Mouse (Mus musculus): ENCODE measurements at regions not wholly inside any gene's neighbourhood (a gene's known extent, or its start where the extent isn't known, plus 50 kb on each side); places are given as distances from the start of the nearest gene placed in this dataset.

DNA sequence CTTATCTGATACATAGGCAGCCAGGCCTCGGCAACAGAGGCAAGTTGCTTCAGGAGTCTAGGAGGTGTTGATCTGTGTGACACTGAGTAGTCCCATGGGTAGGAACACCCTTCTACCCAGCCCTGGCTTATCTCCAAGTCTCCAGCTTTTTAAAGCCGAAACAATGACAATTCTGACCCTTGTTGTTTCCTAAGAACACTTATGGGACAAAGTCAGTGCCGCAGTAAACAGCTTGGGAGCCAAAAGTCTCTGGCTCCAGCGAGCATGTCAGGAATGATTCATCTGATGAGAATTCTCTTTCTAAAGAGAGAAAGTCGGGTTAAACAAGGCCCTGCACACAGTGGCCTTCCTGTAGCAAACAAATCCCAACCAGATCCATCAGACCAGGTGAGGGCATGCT is 234.0 kb upstream of the Zfp637 start:
- peak in 1 of 2 experiments; percentile 63 for DNase-seq (ENCODE audit: inconsistent age in 2 of 2, low spot score in 1 of 2)

DNA sequence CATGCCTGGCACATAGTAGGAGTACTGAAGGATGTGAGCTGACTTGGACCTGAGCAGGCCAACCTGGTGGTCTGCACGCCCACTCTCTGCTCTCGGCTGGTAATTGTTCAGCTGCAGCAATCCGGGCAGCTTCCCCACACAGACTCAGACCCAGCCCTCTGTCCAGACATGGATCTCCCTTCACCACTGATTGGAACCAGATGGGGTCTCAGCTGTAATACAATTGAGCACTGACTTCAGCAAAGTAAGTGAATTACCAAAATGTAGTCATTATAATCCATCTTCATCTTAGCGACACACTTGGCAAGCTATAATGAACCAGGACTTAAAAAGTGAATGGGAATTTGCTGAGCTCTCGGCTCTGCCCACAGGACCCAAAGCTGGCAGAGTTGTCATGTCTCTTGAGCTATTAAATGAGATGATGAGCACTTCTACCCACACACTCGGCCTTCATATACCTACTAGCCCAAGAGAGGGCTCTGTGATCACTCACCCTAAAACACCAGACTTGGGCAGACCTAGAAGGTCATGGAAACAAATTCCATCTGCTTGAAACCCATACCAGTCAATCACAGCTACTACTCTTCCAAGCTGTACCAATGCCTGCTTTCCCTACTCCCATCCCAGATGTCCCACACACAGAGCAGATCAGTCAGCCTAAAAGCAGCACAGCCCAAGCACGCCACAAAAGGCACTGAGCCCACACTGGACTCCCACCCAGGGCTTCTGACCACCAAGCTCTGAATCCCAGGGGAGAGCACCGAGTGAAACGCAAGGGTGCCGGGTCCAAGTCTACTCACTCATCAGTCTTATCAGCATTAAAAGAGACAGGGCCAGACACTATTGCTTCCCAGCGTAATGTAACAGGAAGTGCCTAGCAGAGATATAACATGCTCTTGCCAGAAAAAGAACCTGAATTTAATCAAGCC is 231.2 kb upstream of the Zfp637 start:
- DNase-seq (ENCODE audit: inconsistent age in 2 of 2, low spot score in 1 of 2): no peak

- no peak for DNase-seq (ENCODE audit: inconsistent age in 2 of 2, low spot score in 1 of 2)
These were observed 229.7 kb upstream of the Zfp637 start for GRCm38 (mm10) chr6:117611281-117611680.

GRCm38 (mm10) chr6:117611965-117612364 is 229.0 kb upstream of the Zfp637 start:
- no peak for DNase-seq (ENCODE audit: inconsistent age in 2 of 2, low spot score in 1 of 2)

DNA sequence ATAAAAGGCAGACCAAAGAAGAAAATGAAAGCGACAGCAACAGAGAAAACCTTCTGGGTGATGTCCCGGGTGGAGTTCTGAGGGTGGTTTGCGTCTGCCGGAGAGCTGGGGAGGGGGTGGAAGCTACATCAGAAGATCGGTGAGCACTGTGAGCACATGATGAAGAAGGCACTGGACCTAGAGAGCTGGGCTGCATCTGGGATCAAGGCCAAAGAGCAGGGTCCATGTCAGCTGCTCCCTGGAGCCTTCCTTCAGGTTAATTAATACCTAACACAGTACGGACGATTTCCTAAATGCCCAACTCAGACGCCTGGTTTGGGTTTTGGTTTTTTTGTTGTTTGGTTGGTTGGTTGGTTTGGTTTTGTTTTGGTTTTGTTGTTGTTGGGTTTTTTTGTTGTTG is 228.6 kb upstream of the Zfp637 start:
- no peak for DNase-seq (ENCODE audit: inconsistent age in 2 of 2, low spot score in 1 of 2)

DNA sequence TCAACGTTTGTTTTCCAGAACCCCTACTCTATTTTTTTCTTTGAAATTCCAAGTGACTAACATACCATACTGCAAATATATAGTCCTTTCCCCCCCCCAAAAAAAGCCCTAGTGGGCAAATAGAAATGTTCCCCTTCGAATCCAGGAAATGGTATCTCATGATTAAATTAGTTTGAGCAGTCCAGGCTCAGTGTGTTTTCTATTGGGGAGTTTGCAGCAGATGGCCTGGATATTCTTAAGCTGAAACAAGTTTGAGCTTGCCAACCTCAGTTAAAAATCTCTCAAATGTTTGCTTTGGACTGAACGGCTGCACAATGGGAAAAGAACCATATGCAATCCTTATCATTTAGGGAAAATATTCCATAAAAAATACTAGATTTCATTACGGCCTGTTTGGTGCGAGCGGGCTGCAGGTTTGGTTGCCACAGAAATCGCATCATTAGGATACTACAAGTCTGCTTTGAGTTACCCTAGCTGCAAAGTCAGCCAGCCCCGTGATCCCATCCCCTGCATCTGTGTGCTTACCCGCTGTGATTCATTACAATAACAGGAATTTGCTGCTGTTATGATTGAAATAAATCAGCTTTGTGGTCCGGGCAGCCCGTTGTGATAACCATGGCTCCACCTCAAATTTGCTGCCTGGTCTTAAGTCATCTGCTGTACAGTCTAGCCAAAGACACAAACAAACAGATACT is 227.2 kb upstream of the Zfp637 start:
- no peak for DNase-seq (ENCODE audit: inconsistent age in 2 of 2, low spot score in 1 of 2)

DNA sequence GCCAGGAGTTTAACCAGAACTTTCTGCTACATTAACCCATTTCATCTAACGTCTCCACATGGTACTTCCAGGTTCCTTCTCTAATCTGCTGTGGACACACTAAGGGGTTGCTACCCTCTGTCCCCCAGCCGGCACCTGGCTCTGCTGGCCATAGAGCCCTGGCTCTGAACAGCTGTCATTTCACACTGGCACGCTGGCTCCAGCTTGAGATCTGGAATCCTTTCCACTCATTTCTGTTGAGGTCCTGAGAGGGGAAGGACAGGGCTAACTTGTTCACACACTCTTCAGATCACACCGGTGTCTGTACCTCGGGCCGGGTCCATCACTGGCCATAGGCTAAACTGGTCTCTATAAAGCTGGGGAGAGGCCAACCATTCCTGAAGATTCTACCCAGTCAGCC is 226.6 kb upstream of the Zfp637 start:
- no peak for DNase-seq (ENCODE audit: inconsistent age in 2 of 2, low spot score in 1 of 2)

GRCm38 (mm10) chr6:117617168-117617567 is 223.8 kb upstream of the Zfp637 start:
- DNase-seq (ENCODE audit: inconsistent age in 2 of 2, low spot score in 1 of 2): no peak

DNA sequence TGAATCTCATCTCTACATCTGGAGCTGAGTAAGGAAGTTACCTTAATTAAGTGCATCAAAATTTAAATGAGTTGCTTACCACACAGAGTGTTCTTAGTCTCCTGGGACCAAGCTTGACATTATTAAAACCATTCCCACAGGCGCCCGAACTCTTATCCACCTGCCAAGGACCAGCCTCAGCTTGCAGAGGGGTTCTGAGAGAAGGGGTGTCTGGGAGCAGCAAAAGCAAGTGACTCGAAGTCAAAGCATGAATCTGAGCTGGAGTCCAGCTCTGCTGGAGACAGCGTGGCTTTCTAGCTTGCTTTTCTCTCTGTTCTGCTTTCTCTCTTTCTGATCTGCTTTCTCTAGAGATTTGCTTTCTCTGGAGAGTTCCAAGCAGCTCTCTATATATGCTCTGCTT is 223.0 kb upstream of the Zfp637 start:
- no peak for DNase-seq (ENCODE audit: inconsistent age in 2 of 2, low spot score in 1 of 2)

- DNase-seq (ENCODE audit: inconsistent age in 2 of 2, low spot score in 1 of 2): no peak
These were observed 221.4 kb upstream of the Zfp637 start for GRCm38 (mm10) chr6:117619606-117620005.

- DNase-seq (ENCODE audit: inconsistent age in 2 of 2, low spot score in 1 of 2): no peak
These were observed 218.5 kb upstream of the Zfp637 start for GRCm38 (mm10) chr6:117622446-117622845.

GRCm38 (mm10) chr6:117622946-117623345 is 218.0 kb upstream of the Zfp637 start:
- no peak for DNase-seq (ENCODE audit: inconsistent age in 2 of 2, low spot score in 1 of 2)

GRCm38 (mm10) chr6:117625716-117626115 is 215.3 kb upstream of the Zfp637 start:
- DNase-seq (ENCODE audit: inconsistent age in 2 of 2, low spot score in 1 of 2): no peak

GRCm38 (mm10) chr6:117627461-117627860 is 213.5 kb upstream of the Zfp637 start:
- no peak for DNase-seq (ENCODE audit: inconsistent age in 2 of 2, low spot score in 1 of 2)

DNA sequence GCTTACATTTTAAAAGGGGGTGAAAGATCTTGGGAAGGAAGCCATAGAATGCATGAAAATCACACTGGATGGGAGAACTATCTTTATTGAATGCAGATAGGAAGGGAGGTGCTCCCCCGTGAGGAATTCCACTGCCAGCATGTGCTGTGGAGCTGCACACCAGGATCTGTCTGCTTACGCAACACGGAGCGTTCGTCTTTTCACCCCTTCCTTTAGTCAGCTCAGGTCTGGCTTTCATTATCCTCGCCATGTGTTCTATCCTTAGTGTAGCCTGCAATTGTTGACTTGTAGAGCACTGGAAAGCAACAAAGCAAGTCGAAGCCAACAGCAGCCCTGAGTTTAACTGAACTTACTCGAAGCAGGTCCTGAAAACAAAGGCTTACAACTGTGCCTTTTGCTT is 194.4 kb upstream of the Zfp637 start:
- peak in 1 of 2 experiments; percentile 38 for DNase-seq (ENCODE audit: inconsistent age in 2 of 2, low spot score in 1 of 2)

DNA sequence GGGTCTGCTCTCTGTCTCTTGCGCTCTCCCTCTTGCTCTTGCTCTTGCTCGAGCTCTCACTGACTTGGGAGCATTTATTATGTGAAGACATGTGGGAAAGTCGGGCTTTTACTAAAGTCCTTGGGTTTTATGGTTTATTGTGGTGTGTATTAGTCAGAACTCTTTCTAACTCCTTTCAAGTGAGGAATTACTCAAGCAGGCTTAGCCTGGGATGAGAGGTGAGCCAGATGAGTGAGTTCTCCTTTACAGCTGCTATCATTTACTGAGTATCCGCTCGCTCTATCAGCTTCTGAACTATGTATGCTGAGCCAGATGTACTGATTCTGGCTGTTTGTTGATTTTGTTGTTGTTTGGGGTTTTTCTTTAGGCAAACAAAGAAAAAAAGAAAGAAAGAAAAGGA is 190.4 kb upstream of the Zfp637 start:
- no peak for DNase-seq (ENCODE audit: inconsistent age in 2 of 2, low spot score in 1 of 2)

GRCm38 (mm10) chr6:117651551-117651950 is 189.4 kb upstream of the Zfp637 start:
- DNase-seq (ENCODE audit: inconsistent age in 2 of 2, low spot score in 1 of 2): no peak

DNA sequence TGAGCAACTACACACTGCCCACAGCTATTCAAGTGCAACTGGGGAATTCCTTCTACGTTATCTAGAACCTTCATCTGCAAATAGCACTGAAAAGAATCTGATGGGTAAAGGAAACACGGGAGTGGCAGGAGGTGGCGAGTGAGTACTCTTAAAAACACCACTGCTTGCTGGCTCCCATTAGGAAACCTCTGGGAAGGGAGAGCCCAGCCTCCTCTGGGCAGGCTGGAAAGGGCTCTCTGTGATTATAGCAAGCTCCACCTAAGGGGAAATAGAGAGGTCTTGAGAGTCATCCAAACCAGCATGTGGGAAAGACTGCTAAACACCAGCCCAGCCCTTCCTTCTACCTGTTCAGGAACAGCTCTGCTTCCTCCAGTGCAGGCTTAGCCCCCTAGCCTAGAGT is 189.0 kb upstream of the Zfp637 start:
- DNase-seq (ENCODE audit: inconsistent age in 2 of 2, low spot score in 1 of 2): no peak

DNA sequence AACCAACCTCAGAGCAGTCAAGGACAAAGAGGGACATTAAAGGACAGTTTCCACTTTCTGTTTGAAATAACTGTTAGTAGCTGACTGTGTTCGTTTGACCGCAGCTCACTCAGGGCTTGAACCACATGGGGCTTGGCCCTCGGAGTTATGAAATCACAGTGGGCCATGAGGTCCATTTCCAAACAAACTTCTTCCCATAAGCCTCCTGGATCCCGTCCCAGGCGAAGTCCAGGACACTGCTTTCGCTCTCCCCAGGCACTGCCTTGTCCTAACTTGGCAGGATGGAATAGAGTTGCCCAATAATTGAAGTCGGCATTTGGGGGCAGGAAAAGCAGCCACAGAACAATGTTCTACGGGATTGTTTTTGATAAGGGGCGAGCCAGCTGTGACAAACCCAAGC is 188.1 kb upstream of the Zfp637 start:
- DNase-seq (ENCODE audit: inconsistent age in 2 of 2, low spot score in 1 of 2): peak; percentile 37 to 73

- no peak for DNase-seq (ENCODE audit: inconsistent age in 2 of 2, low spot score in 1 of 2)
These were observed 187.0 kb upstream of the Zfp637 start for GRCm38 (mm10) chr6:117653886-117654425.

DNA sequence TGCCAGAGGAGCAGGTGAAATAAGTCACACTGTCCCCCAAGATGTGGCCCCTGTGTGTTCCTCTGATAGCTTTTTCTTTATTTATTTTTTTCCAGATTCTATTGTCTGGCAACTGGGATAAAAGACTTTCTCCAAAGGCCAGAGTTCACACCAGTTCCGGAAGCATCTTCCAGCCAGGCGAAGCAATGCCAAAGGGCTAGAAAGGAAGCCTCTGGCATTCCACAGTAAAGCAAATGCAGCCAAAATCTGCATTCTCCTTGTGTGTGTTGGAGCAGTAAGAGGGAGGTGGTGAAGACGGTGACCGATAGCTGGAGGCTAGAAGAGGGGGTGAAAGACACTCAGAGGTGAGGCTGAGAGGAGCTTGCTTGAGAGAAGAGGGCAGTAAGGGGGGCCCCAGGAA is 185.0 kb upstream of the Zfp637 start:
- no peak for DNase-seq (ENCODE audit: inconsistent age in 2 of 2, low spot score in 1 of 2)

- DNase-seq (ENCODE audit: inconsistent age in 2 of 2, low spot score in 1 of 2): peak; percentile 33 to 85
These were observed 180.4 kb upstream of the Zfp637 start for GRCm38 (mm10) chr6:117660576-117660975.
